Mouse (Mus musculus) hematopoietic stem cell, adult 5-6 weeks (primary cell): Measurements from ENCODE around the gene Cwf19l1. TPM values are rescaled to one million over a fixed set of nuclear protein-coding genes. Genes with fewer than 3 reads are reported as not detected.
A peak's percentile ranks its signal among the peaks of the same experiment; 100 is the strongest.

Source experiments
- ATAC-seq, 2 experiments: fragments of 125-278 bp in 1 of 2; replicated peaks in 1 of 2; 2 replicates each; pipeline ENCODE4 v1.8.0; 2016 to 2017; ENCODE audit warnings: inconsistent platforms in 2 of 2, mild to moderate bottlenecking in 2 of 2, moderate number of reproducible peaks in 2 of 2, low read depth in 1 of 2, moderate TSS enrichment in 1 of 2; ENCODE audit not compliant: low FRiP score in 2 of 2, poor library complexity in 2 of 2, severe bottlenecking in 2 of 2, insufficient read depth in 1 of 2, low TSS enrichment in 1 of 2
- total RNA-seq: library from RNA; stranded (forward); fragments of 172-1452, 232-1000 nt; gene quantifications from 2 replicates; pipeline ENCODE4 v1.2.3, GENCODE M21; 2017

Gene Cwf19l1
- total RNA-seq, 1 experiment from 2014 or later = 41.4 TPM

DNA sequence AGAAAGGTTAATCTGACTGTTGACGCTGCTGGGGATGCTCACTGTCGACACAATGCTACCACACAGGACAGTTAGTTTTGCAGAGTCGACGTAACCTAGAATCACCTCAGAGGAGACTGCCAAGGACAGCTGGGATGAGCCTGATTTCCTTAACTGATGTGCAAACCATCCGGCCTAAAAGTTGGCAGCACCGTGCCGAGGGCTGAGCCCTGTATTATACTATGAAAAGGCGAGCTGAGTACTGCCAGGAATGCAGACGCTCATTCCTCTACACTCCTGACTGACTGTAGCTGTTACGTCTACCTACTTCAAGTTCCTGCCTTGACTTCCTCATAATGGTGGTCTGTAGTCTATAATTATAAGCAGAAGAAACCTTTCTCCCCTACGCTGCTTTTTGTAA, 60.7 kb downstream of the Cwf19l1 start:
- no peak for ATAC-seq

GRCm38 (mm10) chr19:44071166-44071565, 64.5 kb downstream of the Cwf19l1 start:
- no peak for ATAC-seq

- ATAC-seq = no peak
Observed at GRCm38 (mm10) chr19:44069914-44070232, 65.8 kb downstream of the Cwf19l1 start.

DNA sequence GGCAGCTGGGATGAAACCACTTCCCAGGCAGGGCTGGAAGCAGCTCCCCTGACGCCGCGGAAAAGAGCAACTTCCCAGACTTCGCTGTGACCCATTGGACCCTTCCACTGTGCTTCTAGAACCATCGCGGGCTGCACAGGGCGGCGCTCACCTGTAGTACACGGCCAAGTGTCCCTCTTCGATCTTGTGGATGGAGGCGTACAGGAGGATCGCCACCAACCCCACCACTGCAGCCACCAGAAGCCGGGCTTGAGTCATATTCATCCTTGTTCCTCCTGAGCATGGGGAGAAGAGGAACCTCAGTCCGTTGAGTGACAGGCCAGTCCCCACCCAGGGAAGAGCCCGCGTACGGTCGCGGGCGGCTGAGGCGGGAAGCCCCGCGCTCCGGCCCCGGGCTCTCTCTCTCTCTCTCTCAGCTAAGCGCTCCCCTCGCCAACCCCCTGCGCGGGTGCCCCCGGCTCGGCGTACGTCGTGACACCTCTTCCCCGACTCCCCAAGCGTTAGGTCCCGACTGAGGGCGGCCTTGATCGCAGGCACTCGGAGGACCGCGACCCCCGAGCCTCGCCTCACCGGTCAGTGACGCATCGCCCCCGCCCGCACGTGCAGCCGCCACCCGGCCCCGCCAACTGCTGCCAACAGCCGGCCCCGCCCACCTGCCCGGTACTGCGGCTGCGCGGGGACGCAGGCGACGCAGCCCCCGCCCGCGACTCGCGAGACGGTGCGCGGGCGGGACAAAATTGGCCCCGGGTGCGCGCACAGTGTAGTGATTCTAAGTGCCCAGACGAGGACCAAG, 66.4 kb downstream of the Cwf19l1 start, which contains the start of gene Erlin1:
Gene Erlin1 (minus strand): TSS at position 665 of the 793 bp plus-strand sequence.
- peak; percentile 74 to 93 for ATAC-seq

GRCm38 (mm10) chr19:44068232-44068631, 67.4 kb downstream of the Cwf19l1 start:
- ATAC-seq = no peak

- ATAC-seq = no peak
Observed at GRCm38 (mm10) chr19:44067323-44068049, 68.2 kb downstream of the Cwf19l1 start.

DNA sequence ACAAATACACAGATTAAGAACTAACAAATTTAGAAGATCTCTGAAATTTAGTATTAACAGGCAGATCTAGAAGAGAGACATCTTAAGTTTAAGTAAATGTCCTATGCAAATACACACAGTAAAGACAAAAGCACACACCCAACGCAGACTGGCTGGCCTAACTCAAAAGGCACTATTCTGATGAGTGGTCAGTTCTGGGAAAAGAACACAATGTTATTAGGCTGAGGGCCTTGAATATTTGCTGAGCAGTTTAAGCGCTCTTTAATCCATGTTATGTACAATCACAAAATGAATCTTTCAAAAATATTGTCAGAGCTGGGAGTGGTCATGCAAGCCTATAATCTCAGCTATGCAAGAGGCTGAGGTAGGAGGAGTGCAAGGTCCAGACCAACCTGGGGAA, 70.9 kb downstream of the Cwf19l1 start:
- ATAC-seq = no peak

- no peak for ATAC-seq
Observed at GRCm38 (mm10) chr19:44063773-44064172, 71.9 kb downstream of the Cwf19l1 start.

DNA sequence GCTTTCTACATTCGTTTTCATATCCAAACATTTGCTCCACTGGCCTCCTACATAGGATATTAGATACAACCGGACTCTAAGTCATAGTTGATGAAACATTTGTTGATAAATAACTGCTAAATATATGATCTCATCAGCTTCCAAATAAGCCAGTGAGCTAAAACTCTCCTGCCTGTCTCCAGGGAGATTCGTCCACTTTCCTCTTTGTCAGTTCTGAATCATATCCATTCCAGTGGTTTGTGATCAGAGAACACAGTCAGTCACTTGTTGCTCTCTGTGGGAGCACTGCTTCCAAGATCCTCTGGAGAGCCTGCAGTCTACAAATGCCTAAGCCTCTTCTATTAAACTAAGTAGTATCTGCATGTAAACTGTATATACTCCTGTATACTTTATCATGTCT, 75.5 kb downstream of the Cwf19l1 start:
- ATAC-seq = no peak

Other genes with a start within 250 kb of the Cwf19l1 start
- 17.4 and 20.1 TPM in 2 replicates for gene Dnmbp, start 195.7 kb downstream of the Cwf19l1 start, total RNA-seq
- not detected in 2 replicates for gene Cpn1, start 149.3 kb downstream of the Cwf19l1 start, total RNA-seq
- gene Cyp2c23, start 106.7 kb downstream of the Cwf19l1 start, total RNA-seq = not detected in 2 replicates
- 16.9 and 24.0 TPM in 2 replicates for gene Erlin1, start 66.1 kb downstream of the Cwf19l1 start, total RNA-seq
- gene Chuk, start 28.4 kb downstream of the Cwf19l1 start, total RNA-seq = 58.9 and 63.9 TPM in 2 replicates
- 35.1 and 65.0 TPM in 2 replicates for gene Bloc1s2, start 10.6 kb upstream of the Cwf19l1 start, total RNA-seq
- not detected in 2 replicates for gene Pkd2l1, start 56.6 kb upstream of the Cwf19l1 start, total RNA-seq
- 0.06 and 0.20 TPM in 2 replicates for gene Scd3, start 67.4 kb upstream of the Cwf19l1 start, total RNA-seq
- 126 and 150 TPM in 2 replicates for gene Scd2, start 157.8 kb upstream of the Cwf19l1 start, total RNA-seq
- 0.05 and 0.31 TPM in 2 replicates for gene Scd4, start 197.2 kb upstream of the Cwf19l1 start, total RNA-seq